Mouse (Mus musculus): ENCODE data around the gene Ccdc163.

Gene Ccdc163

DNA sequence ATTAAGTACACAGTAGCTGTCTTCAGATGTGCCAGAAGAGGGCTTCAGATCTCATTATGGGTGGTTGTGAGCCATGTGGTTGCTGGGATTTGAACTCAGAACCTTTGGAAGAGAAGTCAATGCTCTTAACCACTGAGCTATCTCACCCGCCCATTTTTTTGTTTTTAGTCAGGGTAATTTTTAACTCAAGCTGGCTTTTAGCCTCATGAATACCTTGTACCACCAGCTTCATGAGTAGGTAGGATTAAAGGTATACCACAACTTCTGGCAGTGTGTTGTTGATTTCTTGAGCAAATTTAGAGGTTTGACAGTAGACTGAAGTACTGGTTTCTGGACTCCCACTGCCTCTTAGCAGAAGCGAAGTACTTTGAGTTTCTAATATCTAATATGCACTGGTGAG, 16.2 kb upstream of the Ccdc163 start:
- H3K4me1 ChIP-seq (replicated peaks; ENCODE audit: low read depth, low read length) = peaks cover 95% of the 10 kb centered on the region
- H3K27me3 ChIP-seq (ENCODE audit: insufficient read depth, low read length) = no peaks in the 10 kb centered on the region
- peaks cover 100% of the 10 kb centered on the region for H3K36me3 ChIP-seq (ENCODE audit: insufficient read depth, low read length)
- no peaks in the 10 kb centered on the region for H3K9me3 ChIP-seq (ENCODE audit: low read length)
- no peak overlapping the region for H3K4me3 ChIP-seq (replicated peaks; ENCODE audit: low read length)
- TF ChIP-seq POU5F1 (IDR thresholded peaks at IDR 0.05; ENCODE audit: borderline replicate concordance, low read length) = no peak
- no peak for TF ChIP-seq CTCF (conservative IDR thresholded peaks at IDR 0.05; ENCODE audit: low read length)
- TF ChIP-seq NANOG (IDR thresholded peaks at IDR 0.05; ENCODE audit: borderline replicate concordance, low read length) = no peak

DNA sequence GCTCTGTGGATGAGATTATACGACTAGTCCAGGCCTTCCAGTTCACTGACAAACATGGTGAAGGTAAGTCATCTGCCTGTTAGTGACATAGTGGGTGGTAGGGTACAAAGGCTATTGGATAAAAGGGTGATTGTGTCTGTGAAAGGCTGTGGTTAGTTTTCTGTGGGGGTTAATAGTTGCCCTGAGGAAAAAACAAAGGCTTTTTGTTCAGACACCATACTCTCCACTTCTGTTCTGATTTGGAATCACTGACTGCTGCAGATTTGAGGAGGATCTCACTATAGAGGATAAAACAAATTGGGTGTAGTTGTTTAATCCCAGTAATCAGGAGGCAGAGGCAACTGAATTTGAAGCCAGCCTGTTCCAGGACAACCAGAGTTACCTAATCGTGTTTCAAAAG, 14.5 kb upstream of the Ccdc163 start:
- peaks cover 95% of the 10 kb centered on the region for H3K4me1 ChIP-seq (replicated peaks; ENCODE audit: low read depth, low read length)
- no peaks in the 10 kb centered on the region for H3K9me3 ChIP-seq (ENCODE audit: low read length)
- TF ChIP-seq NANOG (IDR thresholded peaks at IDR 0.05; ENCODE audit: borderline replicate concordance, low read length) = peak; percentile 71
- no peak for TF ChIP-seq CTCF (conservative IDR thresholded peaks at IDR 0.05; ENCODE audit: low read length)
- TF ChIP-seq POU5F1 (IDR thresholded peaks at IDR 0.05; ENCODE audit: borderline replicate concordance, low read length) = no peak
- peaks cover 100% of the 10 kb centered on the region for H3K36me3 ChIP-seq (ENCODE audit: insufficient read depth, low read length)
- no peak overlapping the region for H3K4me3 ChIP-seq (replicated peaks; ENCODE audit: low read length)
- H3K27me3 ChIP-seq (ENCODE audit: insufficient read depth, low read length) = no peaks in the 10 kb centered on the region

DNA sequence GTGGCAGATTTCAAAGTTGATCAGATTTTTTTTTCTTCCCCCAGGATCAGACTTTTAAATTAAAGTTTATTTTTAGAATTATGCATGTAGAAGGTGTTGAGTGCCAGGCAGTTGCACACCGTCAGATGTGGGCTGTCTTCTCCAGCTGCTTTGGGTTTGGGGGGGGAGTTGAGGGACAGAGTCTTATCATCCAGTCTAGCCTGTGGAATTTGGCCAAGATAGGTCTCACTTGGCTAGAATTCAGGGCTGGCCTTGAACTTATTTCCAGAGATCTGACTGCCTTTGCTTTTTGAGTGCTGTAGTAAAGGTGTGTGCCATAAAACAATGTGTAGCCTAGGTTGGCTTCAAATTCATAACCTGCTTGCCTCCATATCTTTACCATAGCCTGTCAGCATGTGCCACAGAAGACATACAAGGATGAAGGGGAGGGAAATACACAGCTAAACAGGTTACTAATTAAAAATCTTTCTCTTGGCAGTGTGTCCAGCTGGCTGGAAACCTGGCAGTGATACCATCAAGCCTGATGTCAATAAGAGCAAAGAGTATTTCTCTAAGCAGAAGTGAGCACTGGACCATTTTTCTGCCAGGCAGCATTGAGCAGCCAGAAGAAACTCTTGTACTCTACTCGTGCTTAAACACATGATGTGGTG, 9.5 kb upstream of the Ccdc163 start:
- Histone ChIP-seq H3K4me1 (replicated peaks; ENCODE audit: low read depth, low read length) (peaks cover 66% of the 10 kb centered on the region), H3K4me3 (replicated peaks; ENCODE audit: low read length) (no peak overlapping the region), H3K36me3 (ENCODE audit: insufficient read depth, low read length) (peaks cover 95% of the 10 kb centered on the region), H3K27me3 (ENCODE audit: insufficient read depth, low read length) (no peaks in the 10 kb centered on the region), H3K9me3 (ENCODE audit: low read length) (no peaks in the 10 kb centered on the region)
- no peak for TF ChIP-seq NANOG (IDR thresholded peaks at IDR 0.05; ENCODE audit: borderline replicate concordance, low read length)
- no peak for TF ChIP-seq CTCF (conservative IDR thresholded peaks at IDR 0.05; ENCODE audit: low read length)
- TF ChIP-seq POU5F1 (IDR thresholded peaks at IDR 0.05; ENCODE audit: borderline replicate concordance, low read length) = no peak

DNA sequence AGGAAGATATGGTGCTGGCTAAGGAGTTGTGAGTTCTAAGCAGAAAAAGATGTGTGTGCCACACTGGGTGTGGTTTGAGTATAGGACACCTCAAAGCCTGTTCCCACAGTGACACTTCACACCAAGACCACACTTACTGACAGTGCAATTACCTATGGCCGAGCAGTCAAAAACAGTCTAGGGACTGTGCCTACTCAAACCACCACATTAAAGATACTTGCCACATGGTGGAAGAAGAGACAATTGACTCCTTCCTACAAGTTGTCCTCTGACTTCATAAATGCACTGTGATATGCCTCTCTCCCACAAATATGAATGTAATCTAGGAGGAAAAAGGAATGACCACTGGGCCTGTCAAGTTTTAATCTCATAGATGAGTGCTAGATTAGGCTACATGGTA, 7.3 kb upstream of the Ccdc163 start:
- TF ChIP-seq POU5F1 (IDR thresholded peaks at IDR 0.05; ENCODE audit: borderline replicate concordance, low read length) (no peak), CTCF (conservative IDR thresholded peaks at IDR 0.05; ENCODE audit: low read length) (no peak), NANOG (IDR thresholded peaks at IDR 0.05; ENCODE audit: borderline replicate concordance, low read length) (no peak)
- peaks cover 51% of the 10 kb centered on the region for H3K4me1 ChIP-seq (replicated peaks; ENCODE audit: low read depth, low read length)
- H3K36me3 ChIP-seq (ENCODE audit: insufficient read depth, low read length) = peaks cover 94% of the 10 kb centered on the region
- no peak overlapping the region for H3K4me3 ChIP-seq (replicated peaks; ENCODE audit: low read length)
- H3K9me3 ChIP-seq (ENCODE audit: low read length) = no peaks in the 10 kb centered on the region
- no peaks in the 10 kb centered on the region for H3K27me3 ChIP-seq (ENCODE audit: insufficient read depth, low read length)

DNA sequence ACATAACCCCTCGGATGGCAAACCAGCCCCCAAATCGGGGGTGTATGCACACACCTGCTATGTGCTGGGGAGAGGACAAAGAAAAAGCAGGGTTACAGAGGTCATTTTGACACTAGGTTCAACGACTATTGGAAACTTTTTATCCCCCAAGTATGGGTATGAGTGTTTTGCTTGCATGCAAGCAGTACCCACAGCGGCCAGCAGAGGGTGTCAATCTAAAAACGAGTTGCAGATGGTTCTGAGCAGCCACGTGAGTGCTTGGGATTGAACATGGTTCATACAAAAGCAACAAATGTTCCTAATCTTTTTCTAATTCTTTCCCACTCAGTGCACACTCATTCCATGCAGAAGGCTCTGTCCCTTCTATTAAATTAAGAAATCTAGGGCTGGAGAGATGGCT, 4.5 kb upstream of the Ccdc163 start:
- H3K9me3 ChIP-seq (ENCODE audit: low read length) = no peaks in the 10 kb centered on the region

DNA sequence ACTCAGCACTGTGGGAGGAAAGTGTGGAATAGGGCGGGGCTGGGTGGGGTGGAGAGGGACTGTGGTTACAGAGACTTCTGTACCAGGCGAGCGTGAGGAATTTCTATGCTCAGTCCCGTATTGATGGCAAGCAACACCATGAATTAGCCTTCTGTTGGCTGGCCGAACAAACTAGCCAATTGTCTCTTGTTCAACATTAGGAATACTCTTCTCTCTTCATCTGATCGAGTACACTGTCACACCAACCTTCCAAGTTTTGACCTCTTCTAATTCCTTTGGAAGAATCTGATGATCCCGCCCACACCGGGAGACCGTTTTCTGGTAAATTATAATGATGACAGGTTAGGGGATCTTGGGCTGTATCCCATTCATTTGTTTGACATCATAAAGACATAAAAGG, 643 bp upstream of the Ccdc163 start:
- peak overlapping the region; percentile 85 for H3K4me3 ChIP-seq (replicated peaks; ENCODE audit: low read length)
- H3K36me3 ChIP-seq (ENCODE audit: insufficient read depth, low read length) = peaks cover 47% of the 10 kb centered on the region
- peaks cover 41% of the 10 kb centered on the region for H3K4me1 ChIP-seq (replicated peaks; ENCODE audit: low read depth, low read length)
- no peak for TF ChIP-seq NANOG (IDR thresholded peaks at IDR 0.05; ENCODE audit: borderline replicate concordance, low read length)
- TF ChIP-seq CTCF (conservative IDR thresholded peaks at IDR 0.05; ENCODE audit: low read length) = no peak
- no peak for TF ChIP-seq POU5F1 (IDR thresholded peaks at IDR 0.05; ENCODE audit: borderline replicate concordance, low read length)
- no peaks in the 10 kb centered on the region for H3K9me3 ChIP-seq (ENCODE audit: low read length)
- no peaks in the 10 kb centered on the region for H3K27me3 ChIP-seq (ENCODE audit: insufficient read depth, low read length)

More for the DNA sequence above, 4.5 kb upstream of the Ccdc163 start:
- peaks cover 65% of the 10 kb centered on the region for H3K36me3 ChIP-seq (ENCODE audit: insufficient read depth, low read length)
- no peak overlapping the region for H3K4me3 ChIP-seq (replicated peaks; ENCODE audit: low read length)
- no peaks in the 10 kb centered on the region for H3K27me3 ChIP-seq (ENCODE audit: insufficient read depth, low read length)
- peaks cover 39% of the 10 kb centered on the region for H3K4me1 ChIP-seq (replicated peaks; ENCODE audit: low read depth, low read length)
- TF ChIP-seq POU5F1 (IDR thresholded peaks at IDR 0.05; ENCODE audit: borderline replicate concordance, low read length) = no peak
- TF ChIP-seq NANOG (IDR thresholded peaks at IDR 0.05; ENCODE audit: borderline replicate concordance, low read length) = no peak
- peak; percentile 98 for TF ChIP-seq CTCF (conservative IDR thresholded peaks at IDR 0.05; ENCODE audit: low read length)

DNA sequence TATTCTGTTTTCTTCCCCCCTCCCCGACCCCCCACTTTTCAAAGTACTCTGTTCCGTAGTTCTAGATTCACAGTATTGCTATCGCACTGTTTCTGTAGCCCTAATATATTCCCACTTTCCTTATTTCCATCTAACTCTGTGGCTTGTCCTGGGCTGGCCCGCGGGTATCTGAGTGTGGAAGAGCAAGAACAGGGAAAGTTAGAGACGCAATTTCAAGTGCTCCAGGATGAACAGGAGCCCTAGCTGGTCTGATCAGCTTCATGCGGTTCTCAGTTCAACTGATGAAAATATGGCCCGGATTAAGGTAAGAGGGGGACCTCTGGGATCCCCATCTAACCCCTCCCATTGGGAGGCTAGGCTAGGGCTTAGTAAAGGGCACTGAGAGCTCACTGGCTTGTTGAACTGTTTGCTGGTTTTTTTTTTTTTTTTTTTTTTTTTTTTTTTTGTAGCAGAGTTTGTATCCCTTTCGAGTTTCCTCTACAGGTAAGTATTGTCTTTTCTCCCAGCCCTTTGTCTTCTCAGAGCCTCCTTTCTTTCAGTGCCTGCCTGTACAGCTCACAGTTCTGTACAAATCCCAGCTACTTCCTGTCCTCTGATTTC, 582 bp downstream of the Ccdc163 start:
- H3K36me3 ChIP-seq (ENCODE audit: insufficient read depth, low read length) = peaks cover 39% of the 10 kb centered on the region
- H3K9me3 ChIP-seq (ENCODE audit: low read length) = no peaks in the 10 kb centered on the region
- H3K27me3 ChIP-seq (ENCODE audit: insufficient read depth, low read length) = no peaks in the 10 kb centered on the region
- peaks cover 33% of the 10 kb centered on the region for H3K4me1 ChIP-seq (replicated peaks; ENCODE audit: low read depth, low read length)
- TF ChIP-seq CTCF (conservative IDR thresholded peaks at IDR 0.05; ENCODE audit: low read length) = no peak
- TF ChIP-seq POU5F1 (IDR thresholded peaks at IDR 0.05; ENCODE audit: borderline replicate concordance, low read length) = no peak
- TF ChIP-seq NANOG (IDR thresholded peaks at IDR 0.05; ENCODE audit: borderline replicate concordance, low read length) = no peak
- peak overlapping the region; percentile 85 for H3K4me3 ChIP-seq (replicated peaks; ENCODE audit: low read length)

DNA sequence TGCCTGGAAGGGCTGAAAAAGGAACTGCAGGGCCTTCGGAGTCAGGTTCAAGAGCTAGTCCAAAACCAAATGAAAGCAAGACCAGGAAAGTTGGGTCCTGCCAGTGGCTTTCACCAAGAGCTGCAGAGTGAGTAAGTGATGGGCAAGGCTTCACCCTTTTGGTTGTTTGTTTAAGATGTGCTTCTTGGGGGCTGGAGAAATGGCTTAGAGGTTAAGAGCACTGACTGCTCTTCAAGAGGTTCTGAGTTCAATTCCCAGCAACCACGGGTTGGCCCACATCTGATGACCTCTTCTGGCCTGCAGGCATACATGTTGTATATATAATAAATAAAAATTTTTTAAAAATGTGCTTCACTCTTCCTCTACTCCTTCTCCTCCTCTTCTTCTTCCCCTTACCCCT, 1.8 kb downstream of the Ccdc163 start:
- Histone ChIP-seq H3K9me3 (ENCODE audit: low read length) (no peaks in the 10 kb centered on the region), H3K4me3 (replicated peaks; ENCODE audit: low read length) (no peak overlapping the region), H3K4me1 (replicated peaks; ENCODE audit: low read depth, low read length) (peaks cover 33% of the 10 kb centered on the region), H3K36me3 (ENCODE audit: insufficient read depth, low read length) (peaks cover 37% of the 10 kb centered on the region), H3K27me3 (ENCODE audit: insufficient read depth, low read length) (no peaks in the 10 kb centered on the region)
- TF ChIP-seq CTCF (conservative IDR thresholded peaks at IDR 0.05; ENCODE audit: low read length) = no peak
- no peak for TF ChIP-seq POU5F1 (IDR thresholded peaks at IDR 0.05; ENCODE audit: borderline replicate concordance, low read length)
- no peak for TF ChIP-seq NANOG (IDR thresholded peaks at IDR 0.05; ENCODE audit: borderline replicate concordance, low read length)
